Mouse (Mus musculus) liver, adult 2 months (tissue): ENCODE results near the gene Ctdspl.

Experiments
- CTCF ChIP-seq: fragments of 200-500 bp; IDR thresholded peaks from 2 replicates; pipeline ENCODE4 v1.5.1; 2011; ENCODE audit warnings: low read depth, low read length, control low read depth
- POLR2A ChIP-seq: fragments of 200-500 bp; IDR thresholded peaks from 2 replicates; pipeline ENCODE4 v1.6.1; 2011; ENCODE audit warnings: low read length, control low read depth; ENCODE audit not compliant: insufficient read depth; ENCODE audit errors: extremely low read depth

- TF ChIP-seq CTCF (no peak), POLR2A (no peak)
Observed at GRCm38 (mm10) chr9:118977425-118977824, 51.2 kb downstream of the Ctdspl start.
